Mouse (Mus musculus) hindbrain, embryonic 15.5 days (tissue): Measurements from ENCODE around the gene Spns2. TPM values are rescaled to one million over a fixed set of nuclear protein-coding genes. Genes with fewer than 3 reads are reported as not detected.
A peak's percentile ranks its signal among the peaks of the same experiment; 100 is the strongest.
"Not testable (repeated sequence)": the region's sequence is repeated elsewhere in the genome, so short reads cannot be mapped to it uniquely, and the experiment has no call there.

Experiments
- ATAC-seq: fragments of 200-750 bp; cut with Nextera tagmentation; 2 replicates; pipeline ENCODE4 v1.8.0; 2017; ENCODE audit warnings: low read depth, moderate number of reproducible peaks, moderate TSS enrichment; ENCODE audit not compliant: low FRiP score
- H3K27ac ChIP-seq: fragments of 300-500 bp; sonication (generic); replicated peaks from 2 replicates; pipeline ENCODE4 v1.5.1; 2015; ENCODE audit warnings: mild to moderate bottlenecking, inconsistent platforms
- H3K27me3 ChIP-seq: fragments of 300-500 bp; sonication (generic); 2 replicates; pipeline ENCODE4 v1.6.1; 2015; ENCODE audit warnings: control low read depth, inconsistent platforms
- H3K36me3 ChIP-seq: fragments of 300-500 bp; sonication (generic); 2 replicates; pipeline ENCODE4 v1.6.1; 2015; ENCODE audit warnings: control low read depth, inconsistent platforms
- H3K4me1 ChIP-seq: fragments of 300-500 bp; sonication (generic); replicated peaks from 2 replicates; pipeline ENCODE4 v1.6.1; 2015; ENCODE audit warnings: control low read depth, inconsistent platforms
- H3K4me2 ChIP-seq: fragments of 300-500 bp; sonication (generic); 2 replicates; pipeline ENCODE4 v1.6.1; 2015; ENCODE audit warnings: moderate library complexity, mild to moderate bottlenecking, inconsistent platforms
- H3K4me3 ChIP-seq: fragments of 300-500 bp; sonication (generic); 2 replicates; pipeline ENCODE4 v1.5.1; 2015; ENCODE audit warnings: mild to moderate bottlenecking, inconsistent platforms
- H3K9ac ChIP-seq: fragments of 300-500 bp; sonication (generic); 2 replicates; pipeline ENCODE4 v1.6.1; 2015; ENCODE audit warnings: inconsistent platforms
- H3K9me3 ChIP-seq: fragments of 300-500 bp; sonication (generic); 2 replicates; pipeline ENCODE4 v1.6.1; 2016; ENCODE audit warnings: control low read depth, inconsistent platforms
- WGBS: fragments of 180-500 bp; shearing (Covaris S2); methylation state at CpG from one replicate; pipeline ENCODE4 v1.1.7; 2015; 5-methylcytosine and 5-hydroxymethylcytosine counted together
- polyA plus RNA-seq: library from polyadenylated mRNA; unstranded; fragments of >200 nt; fragmentation: Nextera tagmentation; extraction: Ambion mirVana; gene quantifications from 2 replicates; pipeline ENCODE4 v1.2.1, GENCODE M21; 2015

Spns2 gene
- polyA plus RNA-seq, 1 experiment from 2014 or later = 11.4 TPM

DNA sequence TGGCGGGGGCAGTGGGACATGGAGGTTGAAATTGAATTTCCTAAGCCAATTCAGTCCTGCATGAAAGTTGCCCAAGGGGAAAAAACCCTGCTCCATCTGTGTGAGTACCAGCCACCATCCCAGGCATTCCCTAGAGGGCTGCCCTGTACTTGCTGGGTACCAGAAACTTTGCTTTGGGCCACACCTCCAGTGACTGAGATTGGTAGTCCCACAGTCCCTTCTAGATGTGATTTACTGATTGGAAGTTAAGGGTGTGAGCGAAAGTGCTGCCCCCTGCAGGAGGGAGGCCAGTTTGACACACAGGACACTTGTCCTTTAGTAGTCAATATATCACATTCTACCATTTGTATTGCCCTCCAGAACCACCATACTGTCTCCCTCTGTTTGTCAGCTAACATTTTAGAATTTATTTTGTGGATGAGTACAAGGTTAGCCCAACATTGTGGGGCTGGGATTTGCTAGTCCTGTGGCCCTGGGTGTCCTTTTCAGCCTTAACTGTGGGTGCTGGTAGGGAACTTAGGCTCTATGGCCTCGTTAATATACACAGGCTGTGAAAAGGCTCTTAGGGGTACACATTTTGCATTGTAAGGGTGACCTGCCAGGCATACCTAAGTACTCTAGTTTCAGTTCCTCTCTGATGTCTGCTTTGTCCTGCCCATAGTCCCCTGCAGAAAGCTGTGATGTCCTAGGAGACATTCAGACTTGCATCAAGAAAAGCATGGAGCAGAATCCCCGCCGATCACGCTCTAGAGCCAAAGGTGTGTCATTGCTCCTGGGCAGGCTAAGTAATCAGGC, 43.2 kb downstream of the Spns2 start:
- no peak overlapping the region for H3K27ac ChIP-seq
- peaks cover 91% of the 10 kb centered on the region for H3K36me3 ChIP-seq
- peaks cover 17% of the 10 kb centered on the region for H3K4me1 ChIP-seq
- no peak for ATAC-seq
- H3K27me3 ChIP-seq = no peaks in the 10 kb centered on the region
- WGBS = 92% methylated on average over 6 of the region's 6 CpGs
- H3K4me3 ChIP-seq = no peak overlapping the region
- H3K9ac ChIP-seq = no peak overlapping the region
- no peak overlapping the region for H3K4me2 ChIP-seq
- no peaks in the 10 kb centered on the region for H3K9me3 ChIP-seq

- Histone ChIP-seq H3K4me2 (peak within 1 kb of the TSS; percentile 90), H3K27ac (peak within 1 kb of the TSS; percentile 98), H3K9me3 (no peaks in the 10 kb centered on the region), H3K4me3 (peak within 1 kb of the TSS; percentile 95), H3K4me1 (peaks cover 18% of the 10 kb centered on the region), H3K27me3 (no peaks in the 10 kb centered on the region), H3K9ac (peak within 1 kb of the TSS; percentile 78), H3K36me3 (peaks cover 37% of the 10 kb centered on the region)
- ATAC-seq = peak; percentile 95
- WGBS = under 1% methylated on average over 46 of the region's 46 CpGs
Observed at GRCm38 (mm10) chr11:72440965-72441664, 48.6 kb downstream of the Spns2 start, which contains the start of gene Mybbp1a. Gene Mybbp1a, plus strand, starts transcription at chr11:72441355.

DNA sequence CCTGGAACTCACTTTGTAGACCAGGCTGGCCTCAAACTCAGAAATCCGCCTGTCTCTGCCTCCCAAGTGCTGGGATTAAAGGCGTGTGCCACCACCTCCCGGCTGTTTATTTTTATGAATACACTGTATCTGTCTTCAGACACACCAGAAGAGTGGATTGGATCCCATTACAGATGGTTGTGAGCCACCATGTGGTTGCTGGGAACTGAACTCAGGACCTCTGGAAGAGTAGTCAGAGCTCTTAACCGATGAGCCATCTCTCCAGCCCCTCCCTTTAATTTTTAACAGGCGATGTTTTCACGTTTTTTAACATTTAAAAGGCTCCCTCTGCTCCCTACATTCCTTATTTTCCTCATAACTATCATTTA, 49.1 kb downstream of the Spns2 start:
- not testable (repeated sequence) for ATAC-seq, H3K9me3 ChIP-seq, H3K27me3 ChIP-seq
- H3K27ac ChIP-seq = peak overlapping the region; percentile 98
- H3K9ac ChIP-seq = peak overlapping the region; percentile 78
- peaks cover 18% of the 10 kb centered on the region for H3K4me1 ChIP-seq
- peaks cover 32% of the 10 kb centered on the region for H3K36me3 ChIP-seq
- peak overlapping the region; percentile 90 for H3K4me2 ChIP-seq
- WGBS = 39% methylated on average over 6 of the region's 6 CpGs
- H3K4me3 ChIP-seq = peak overlapping the region; percentile 95

DNA sequence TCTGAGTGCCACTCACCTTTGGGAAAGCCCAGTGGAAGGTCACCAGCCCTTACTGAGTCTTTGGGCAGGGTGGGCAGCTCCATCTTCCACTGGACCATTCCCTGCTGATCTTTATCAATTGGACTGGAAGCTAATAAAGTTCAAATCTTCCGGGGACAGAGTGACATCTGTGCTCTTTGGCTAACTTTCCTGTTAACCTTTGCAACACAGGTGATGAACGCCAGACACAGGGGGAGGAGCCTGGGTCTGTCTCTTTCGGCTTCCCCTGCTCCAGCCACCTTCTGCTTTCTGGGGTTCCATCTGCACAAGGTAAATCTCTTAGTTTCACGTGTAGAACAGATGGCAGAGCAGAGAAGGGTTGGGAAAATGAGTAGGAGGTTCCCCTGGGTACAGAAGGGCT, 51.3 kb downstream of the Spns2 start:
- Histone ChIP-seq H3K36me3 (peaks cover 10% of the 10 kb centered on the region), H3K27me3 (no peaks in the 10 kb centered on the region), H3K9me3 (no peaks in the 10 kb centered on the region), H3K27ac (no peak overlapping the region), H3K4me2 (no peak overlapping the region), H3K4me1 (peaks cover 18% of the 10 kb centered on the region), H3K4me3 (no peak overlapping the region), H3K9ac (no peak overlapping the region)
- WGBS = 73% methylated on average over 4 of the region's 4 CpGs
- ATAC-seq = no peak

DNA sequence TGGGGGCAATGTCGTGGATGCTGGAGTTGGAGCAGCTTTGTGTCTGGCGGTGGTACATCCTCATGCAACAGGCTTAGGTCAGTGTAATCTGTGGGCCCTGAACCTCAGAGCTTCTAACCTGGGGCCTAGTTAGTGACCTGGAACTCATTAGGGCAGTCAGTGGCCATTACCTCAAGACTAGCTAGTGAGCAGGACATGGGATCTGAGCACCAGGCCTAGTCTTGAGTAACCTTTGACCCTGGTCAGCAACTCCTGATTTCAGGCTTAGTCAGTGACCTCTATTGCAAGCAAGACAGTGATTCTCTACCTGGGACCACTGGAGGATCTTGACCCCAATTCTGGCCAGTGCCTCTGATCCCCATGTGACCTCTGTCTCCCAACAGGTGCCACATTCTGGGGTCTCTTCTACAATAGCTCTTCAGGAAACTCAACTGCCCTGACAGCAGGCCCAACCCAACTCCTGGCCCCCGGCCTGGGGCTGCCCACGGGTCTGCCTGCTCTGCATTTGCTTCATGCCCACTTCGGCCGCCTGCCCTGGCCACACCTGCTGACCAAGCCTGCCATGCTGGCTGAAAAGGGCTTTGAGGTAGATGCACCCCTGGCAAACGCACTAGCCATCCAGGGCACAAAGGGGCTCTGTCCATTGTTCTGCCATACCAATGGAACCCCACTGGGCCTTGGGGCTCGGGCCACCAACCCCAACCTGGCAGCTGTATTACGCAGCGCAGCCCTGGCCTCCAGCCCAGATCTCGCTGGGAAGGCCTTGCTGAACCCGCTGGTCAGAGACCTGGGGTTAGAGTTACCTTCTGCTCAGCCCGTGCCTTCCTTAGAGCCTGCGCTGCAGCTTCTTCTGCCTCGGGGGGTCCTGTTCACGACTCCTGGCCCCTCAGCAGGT, 52.7 kb downstream of the Spns2 start:
- H3K4me2 ChIP-seq = no peak overlapping the region
- H3K9ac ChIP-seq = no peak overlapping the region
- H3K27me3 ChIP-seq = no peaks in the 10 kb centered on the region
- H3K27ac ChIP-seq = no peak overlapping the region
- no peaks in the 10 kb centered on the region for H3K36me3 ChIP-seq
- H3K9me3 ChIP-seq = no peaks in the 10 kb centered on the region
- no peak overlapping the region for H3K4me3 ChIP-seq
- WGBS = 75% methylated on average over 16 of the region's 16 CpGs
- peaks cover 6% of the 10 kb centered on the region for H3K4me1 ChIP-seq
- no peak for ATAC-seq

DNA sequence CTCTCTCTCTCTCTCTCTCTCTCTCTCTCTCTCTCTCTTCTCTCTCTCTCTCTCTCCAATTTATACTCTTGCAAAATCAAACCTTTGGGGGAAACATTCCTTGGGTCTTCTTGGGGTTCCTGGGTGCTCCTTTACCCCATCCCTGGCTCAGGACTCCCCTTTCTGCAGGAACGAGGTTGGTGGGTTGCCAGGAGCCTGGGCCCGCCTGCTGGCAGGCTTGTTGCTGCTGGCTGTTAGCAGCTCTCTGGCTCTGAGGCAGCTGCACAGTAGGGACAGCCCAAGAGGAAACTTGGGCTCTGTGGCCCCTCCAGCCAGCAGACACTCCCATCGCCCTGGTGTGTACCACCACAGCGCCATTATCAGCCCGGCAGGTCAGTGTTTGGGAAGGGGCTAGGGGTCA, 53.4 kb downstream of the Spns2 start:
- no peak overlapping the region for H3K4me3 ChIP-seq
- no peak overlapping the region for H3K4me2 ChIP-seq
- WGBS = 66% methylated on average over 5 of the region's 5 CpGs
- H3K36me3 ChIP-seq = no peaks in the 10 kb centered on the region
- H3K4me1 ChIP-seq = no peaks in the 10 kb centered on the region
- H3K9ac ChIP-seq = no peak overlapping the region
- no peak for ATAC-seq
- H3K27ac ChIP-seq = no peak overlapping the region
- no peaks in the 10 kb centered on the region for H3K27me3 ChIP-seq
- no peaks in the 10 kb centered on the region for H3K9me3 ChIP-seq

DNA sequence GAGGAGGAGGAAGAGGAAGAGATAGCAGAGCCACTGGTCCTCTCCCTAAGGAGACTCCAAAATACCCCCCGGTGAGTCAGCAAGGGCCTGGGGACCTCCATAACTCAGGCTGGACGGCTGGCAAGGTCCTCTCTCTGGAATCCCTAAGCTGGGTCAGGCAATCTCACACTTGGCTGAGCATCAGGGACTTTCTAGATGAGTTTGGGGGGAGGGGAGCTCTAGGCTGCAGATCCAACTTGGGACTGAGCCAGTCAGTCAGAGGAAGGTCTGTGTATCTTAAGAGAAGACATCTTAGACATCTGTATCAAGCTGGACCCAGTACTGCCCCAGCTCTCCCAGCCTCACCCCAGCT, 54.0 kb downstream of the Spns2 start:
- 61% methylated on average over 2 of the region's 2 CpGs for WGBS
- no peak overlapping the region for H3K27ac ChIP-seq
- H3K4me3 ChIP-seq = no peak overlapping the region
- H3K9ac ChIP-seq = no peak overlapping the region
- no peaks in the 10 kb centered on the region for H3K36me3 ChIP-seq
- no peak overlapping the region for H3K4me2 ChIP-seq
- no peaks in the 10 kb centered on the region for H3K27me3 ChIP-seq
- ATAC-seq = no peak
- H3K9me3 ChIP-seq = no peaks in the 10 kb centered on the region
- no peaks in the 10 kb centered on the region for H3K4me1 ChIP-seq

DNA sequence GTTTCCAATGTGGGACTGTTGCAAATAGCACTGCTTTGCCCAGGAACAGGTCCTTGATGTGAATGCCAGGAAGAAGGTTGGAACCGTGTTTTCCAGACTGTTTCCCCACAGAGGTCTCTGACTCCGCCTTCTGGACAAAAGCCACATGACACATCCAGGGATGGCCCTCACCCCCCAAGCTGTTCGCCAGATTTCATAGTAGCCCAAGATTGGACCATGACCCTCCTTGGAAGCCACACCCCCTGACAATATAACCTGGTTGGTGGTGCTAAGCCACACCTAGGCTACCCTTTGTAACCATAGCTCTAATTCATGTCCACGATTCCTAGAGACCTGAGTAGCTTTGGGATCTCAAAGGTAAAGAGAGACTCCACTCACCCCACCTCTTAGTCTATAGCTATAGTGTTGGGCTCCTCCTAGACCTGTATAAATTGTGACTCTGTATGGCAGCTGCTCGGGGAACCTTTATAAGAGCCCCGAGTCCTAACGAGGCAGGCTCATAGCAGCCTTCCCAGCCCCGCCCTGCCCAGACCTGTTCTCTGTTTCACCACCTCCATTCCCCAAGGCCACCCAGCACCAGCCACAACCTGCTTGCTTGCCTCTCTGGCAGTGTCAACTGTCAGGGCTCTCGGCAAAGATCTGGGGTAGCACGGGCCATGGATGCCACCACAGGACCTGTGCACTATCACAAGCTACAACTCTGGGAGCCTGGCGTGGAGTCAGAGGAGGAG, 54.6 kb downstream of the Spns2 start, which contains the start of gene Ggt6:
Gene Ggt6, plus strand, starts transcription at position 564 of the 731 bp plus-strand sequence.
- Histone ChIP-seq H3K9ac (no peak within 1 kb of the TSS), H3K36me3 (no peaks in the 10 kb centered on the region), H3K4me2 (no peak within 1 kb of the TSS), H3K27ac (no peak within 1 kb of the TSS), H3K4me3 (no peak within 1 kb of the TSS), H3K9me3 (no peaks in the 10 kb centered on the region), H3K27me3 (no peaks in the 10 kb centered on the region), H3K4me1 (no peaks in the 10 kb centered on the region)
- WGBS = 74% methylated on average over 11 of the region's 11 CpGs
- ATAC-seq = no peak

DNA sequence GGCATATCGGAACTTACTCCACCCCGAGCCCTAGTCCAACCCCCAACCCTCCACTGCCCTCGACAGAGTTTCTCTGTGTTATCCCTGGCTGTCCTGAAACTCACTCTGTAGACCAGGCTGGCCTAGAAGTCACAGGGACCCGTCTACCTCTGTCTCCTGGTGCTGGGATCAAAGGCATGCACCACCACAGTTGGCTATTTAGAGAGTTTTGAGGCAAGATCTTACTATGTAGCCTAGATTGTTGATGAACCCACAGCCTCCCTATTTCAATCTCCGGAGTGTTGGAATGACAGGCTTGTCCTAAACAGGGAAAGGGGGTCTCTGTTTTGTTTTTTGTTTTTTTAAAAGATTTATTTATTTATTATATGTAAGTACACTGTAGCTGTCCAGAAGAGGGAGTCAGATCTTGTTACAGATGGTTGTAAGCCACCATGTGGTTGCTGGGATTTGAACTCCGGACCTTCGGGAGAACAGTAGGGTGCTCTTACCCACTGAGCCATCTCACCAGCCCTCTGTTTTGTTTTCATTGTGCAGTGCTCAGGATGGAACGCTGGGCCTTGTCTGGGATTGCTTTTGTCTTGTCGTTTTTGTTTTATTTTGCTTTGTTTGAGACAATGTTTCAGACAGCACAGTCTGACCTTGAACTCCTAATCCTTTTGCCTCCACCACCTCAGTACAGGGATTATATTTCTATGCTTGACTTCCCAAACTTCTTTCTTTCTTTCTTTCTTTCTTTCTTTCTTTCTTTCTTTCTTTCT, 59.2 kb downstream of the Spns2 start:
- not testable (repeated sequence) for H3K36me3 ChIP-seq, H3K4me3 ChIP-seq, H3K9ac ChIP-seq, ATAC-seq, H3K4me2 ChIP-seq, H3K9me3 ChIP-seq, H3K27me3 ChIP-seq, H3K27ac ChIP-seq, H3K4me1 ChIP-seq
- 56% methylated on average over 9 of the region's 9 CpGs for WGBS

GRCm38 (mm10) chr11:72429288-72429690, 60.4 kb downstream of the Spns2 start:
- H3K4me3 ChIP-seq = no peak overlapping the region
- 51% methylated on average over 7 of the region's 7 CpGs for WGBS
- ATAC-seq = no peak
- H3K4me2 ChIP-seq = peak overlapping the region; percentile 32; the same call in 1 of the 2 replicates
- H3K27ac ChIP-seq = no peak overlapping the region
- H3K9ac ChIP-seq = no peak overlapping the region
- no peaks in the 10 kb centered on the region for H3K27me3 ChIP-seq
- H3K9me3 ChIP-seq = no peaks in the 10 kb centered on the region
- H3K36me3 ChIP-seq = no peaks in the 10 kb centered on the region
- no peaks in the 10 kb centered on the region for H3K4me1 ChIP-seq

GRCm38 (mm10) chr11:72428694-72429093, 61.0 kb downstream of the Spns2 start:
- no peak overlapping the region for H3K27ac ChIP-seq
- 5% methylated on average over 5 of the region's 5 CpGs for WGBS
- no peaks in the 10 kb centered on the region for H3K9me3 ChIP-seq
- no peak for ATAC-seq
- H3K4me3 ChIP-seq = no peak overlapping the region
- no peak overlapping the region for H3K9ac ChIP-seq
- H3K27me3 ChIP-seq = no peaks in the 10 kb centered on the region
- no peaks in the 10 kb centered on the region for H3K36me3 ChIP-seq
- H3K4me1 ChIP-seq = no peaks in the 10 kb centered on the region
- H3K4me2 ChIP-seq = 0 out of 2 replicates have a peak overlapping the region, but pooled peaks have one; percentile 32
